Mouse (Mus musculus) left cerebral cortex, postnatal 36 days (tissue): ENCODE measurements around the gene Kpna7. TPM values are rescaled to one million over a fixed set of nuclear protein-coding genes. Genes with fewer than 3 reads are reported as not detected.
"Not testable (repeated sequence)": the region's sequence is repeated elsewhere in the genome, so short reads cannot be mapped to it uniquely, and the experiment has no call there.

Experiments
- DNase-seq, 2 experiments: peaks; one replicate each; pipeline ENCODE4 v3.0.0; 2021 to 2022; ENCODE audit warnings: low spot score in 2 of 2, mixed read lengths in 1 of 2
- intact Hi-C: fragments of 180-260 bp; cut with DNase I; formaldehyde crosslinking; loops from one replicate; pipeline ENCODE4 v1.15.1; 2025
- total RNA-seq, 2 experiments: library from RNA; stranded (reverse); gene quantifications; 2 replicates each; pipeline ENCODE4 v1.2.3; 2021

Kpna7 gene
- total RNA-seq, 2 experiments from 2014 or later = not detected

DNA sequence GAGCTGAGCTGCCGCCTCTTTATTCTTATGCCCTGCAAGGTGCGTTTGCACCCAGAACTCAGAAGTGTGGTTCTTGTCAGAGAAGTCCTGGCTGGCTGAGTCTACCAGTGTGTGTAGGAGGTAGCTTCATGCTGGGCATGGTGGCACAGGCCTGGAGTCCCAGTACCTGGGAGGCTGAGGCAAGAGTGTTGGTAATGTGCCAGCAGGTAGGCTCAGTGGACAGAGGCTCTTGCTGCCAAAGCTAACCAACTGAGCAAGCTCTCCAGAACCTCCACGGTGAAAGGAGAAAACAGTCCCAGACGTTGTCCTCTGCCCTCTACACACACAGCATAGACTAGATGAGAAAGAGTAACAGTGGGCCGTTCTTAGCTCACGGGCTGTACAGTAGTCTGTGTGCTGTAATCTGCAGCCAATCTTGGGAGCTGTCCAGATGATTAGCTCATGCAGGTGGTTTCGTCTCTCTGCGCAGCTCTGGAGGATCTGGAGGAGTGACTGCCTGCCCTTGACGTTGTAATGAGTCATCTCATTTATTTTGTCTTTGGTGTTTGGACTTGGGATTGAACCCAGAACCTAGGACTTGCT lies 22.0 kb upstream of the Kpna7 start:
- intact Hi-C loops = no loop called here
- no peak for DNase-seq

DNA sequence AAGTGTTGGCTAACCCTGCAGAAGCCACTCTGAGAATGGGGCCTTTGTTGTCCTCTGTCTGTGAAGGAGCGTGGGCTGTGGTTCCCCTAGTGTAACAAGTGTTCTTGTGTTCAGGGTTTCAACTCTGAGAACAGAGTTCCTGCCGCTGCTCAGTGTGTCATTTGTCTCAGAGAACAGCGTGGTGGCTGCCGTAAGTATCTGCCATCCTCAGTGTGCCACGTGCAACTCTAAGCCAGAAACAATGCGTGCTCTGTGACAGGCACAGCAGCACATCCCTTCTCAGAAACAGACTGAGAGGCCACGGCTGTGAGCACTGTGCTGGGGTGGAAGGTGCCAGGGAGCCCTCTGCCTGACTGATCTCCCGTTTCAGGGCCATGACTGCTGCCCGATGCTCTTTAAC lies 20.5 kb upstream of the Kpna7 start:
- DNase-seq = no peak
- intact Hi-C loops = no loop called here

GRCm38 (mm10) chr5:145102706-145103105 lies 18.9 kb upstream of the Kpna7 start:
- intact Hi-C loops = no loop called here
- DNase-seq = no peak

- intact Hi-C loops = not testable (repeated sequence)
Observed at GRCm38 (mm10) chr5:145101451-145101850, 17.6 kb upstream of the Kpna7 start.

DNA sequence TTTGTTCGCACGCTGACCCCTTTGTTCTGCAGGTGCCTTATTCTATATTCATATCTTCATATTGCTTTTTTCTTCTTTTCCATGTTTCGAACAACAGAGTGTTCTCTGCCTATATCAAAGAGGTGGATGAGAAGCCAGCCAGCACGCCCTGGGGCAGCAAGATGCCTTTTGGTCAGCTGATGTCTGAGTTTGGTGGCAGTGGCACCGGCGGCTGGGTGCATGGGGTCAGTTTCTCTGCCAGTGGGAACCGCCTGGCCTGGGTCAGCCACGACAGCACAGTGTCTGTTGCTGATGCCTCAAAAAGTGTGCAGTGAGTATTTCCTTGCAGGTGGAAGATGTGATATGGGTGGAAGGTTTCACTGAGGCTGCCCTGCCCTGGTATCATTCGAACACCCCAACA lies 17.1 kb upstream of the Kpna7 start:
- no peak for DNase-seq
- intact Hi-C loops = no loop called here

More at GRCm38 (mm10) chr5:145101451-145101850, 17.6 kb upstream of the Kpna7 start:
- DNase-seq = not testable (repeated sequence)

DNA sequence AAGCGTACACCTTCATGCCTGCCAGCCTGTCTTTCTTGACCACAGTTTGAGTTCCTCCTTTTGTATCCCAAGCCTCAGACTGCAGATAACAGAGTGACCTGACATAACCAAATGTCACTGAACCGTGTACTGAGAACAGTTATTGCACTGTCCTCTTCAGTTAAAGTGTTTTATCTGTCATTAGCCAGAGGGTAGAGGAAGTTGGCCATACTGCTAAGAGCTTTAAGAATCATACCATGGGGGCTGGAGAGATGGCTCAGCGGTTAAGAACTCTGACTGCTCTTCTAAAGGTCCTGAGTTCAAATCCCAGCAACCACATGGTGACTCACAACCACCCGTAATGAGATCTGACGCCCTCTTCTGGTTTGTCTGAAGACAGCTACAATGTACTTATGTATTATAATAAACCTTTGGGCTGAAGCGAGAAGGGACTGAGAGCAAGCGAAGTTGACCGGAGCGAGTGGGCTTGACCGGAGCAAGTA lies 14.6 kb upstream of the Kpna7 start:
- no peak for DNase-seq
- intact Hi-C loops = no loop called here

- intact Hi-C loops = no loop called here
- no peak for DNase-seq
Observed at GRCm38 (mm10) chr5:145096195-145096594, 12.4 kb upstream of the Kpna7 start.

- DNase-seq = no peak
- intact Hi-C loops = no loop called here
Observed at GRCm38 (mm10) chr5:145089878-145090277, 6.0 kb upstream of the Kpna7 start.

DNA sequence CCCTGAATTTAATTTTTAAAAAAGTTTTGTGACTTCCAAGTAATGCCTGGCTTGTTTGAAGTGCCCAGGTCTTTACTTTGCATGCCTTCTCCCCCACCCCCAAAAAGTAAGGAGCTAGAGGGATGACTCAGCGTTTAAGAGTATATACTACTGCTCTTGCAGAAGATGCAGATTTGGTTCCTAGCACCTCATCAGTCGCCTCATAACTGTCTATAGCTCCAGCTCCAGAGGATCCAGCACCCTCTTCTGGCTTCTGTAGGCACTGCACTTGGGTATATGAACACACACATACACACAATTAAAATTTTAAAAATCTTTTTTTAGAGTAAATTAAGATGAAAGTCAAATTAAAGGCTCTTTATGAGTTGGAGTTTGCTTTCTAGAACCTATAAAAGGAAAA lies 4.4 kb upstream of the Kpna7 start:
- intact Hi-C loops = no loop called here
- DNase-seq = no peak

GRCm38 (mm10) chr5:145084822-145085221 lies 992 bp upstream of the Kpna7 start:
- intact Hi-C loops = no loop called here

DNA sequence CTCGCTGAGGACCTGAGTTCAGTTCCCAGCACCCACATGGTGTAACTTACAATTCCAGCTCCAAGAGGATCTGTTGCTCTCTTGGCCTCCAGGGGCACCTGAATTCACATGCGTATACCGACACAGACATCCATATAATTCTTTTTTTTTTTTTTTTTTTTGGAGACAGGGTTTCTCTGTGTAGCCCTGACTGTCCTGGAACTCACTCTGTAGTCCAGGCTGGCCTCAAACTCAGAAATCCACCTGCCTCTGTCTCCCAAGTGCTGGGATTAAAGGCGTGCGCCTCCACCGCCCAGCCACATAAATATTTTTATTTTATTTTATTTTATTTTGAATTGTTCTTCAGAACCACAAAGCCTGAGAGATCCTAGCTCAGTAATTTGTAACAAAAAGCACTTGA lies 629 bp downstream of the Kpna7 start:
- intact Hi-C loops, DNase-seq: not testable (repeated sequence)

More at GRCm38 (mm10) chr5:145084822-145085221, 992 bp upstream of the Kpna7 start:
- no peak for DNase-seq

- DNase-seq = no peak
- intact Hi-C loops = no loop called here
Observed at GRCm38 (mm10) chr5:145081866-145082613, 1.8 kb downstream of the Kpna7 start.

- intact Hi-C loops = no loop called here
- DNase-seq = no peak
Observed at GRCm38 (mm10) chr5:145075081-145075480, 8.7 kb downstream of the Kpna7 start.

DNA sequence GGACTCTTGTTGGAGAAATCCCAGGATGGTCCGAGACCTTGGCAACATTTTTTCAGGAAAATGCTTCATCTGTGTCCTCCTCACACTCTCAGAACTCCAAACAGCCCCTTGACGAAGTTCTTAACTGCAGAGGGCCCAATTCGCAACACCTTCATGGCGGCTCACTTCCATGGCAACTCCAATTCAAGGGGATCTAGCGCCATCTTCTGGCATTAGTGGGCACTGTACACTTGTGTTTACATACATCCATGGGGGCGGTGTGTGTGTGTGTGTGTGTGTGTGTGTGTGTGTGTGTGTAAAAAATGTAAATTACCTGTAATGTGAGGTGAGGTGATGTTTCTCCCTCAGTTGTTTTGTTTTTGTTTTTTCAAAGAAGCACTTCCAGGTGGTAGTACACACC lies 12.5 kb downstream of the Kpna7 start:
- no peak for DNase-seq
- intact Hi-C loops = no loop called here

DNA sequence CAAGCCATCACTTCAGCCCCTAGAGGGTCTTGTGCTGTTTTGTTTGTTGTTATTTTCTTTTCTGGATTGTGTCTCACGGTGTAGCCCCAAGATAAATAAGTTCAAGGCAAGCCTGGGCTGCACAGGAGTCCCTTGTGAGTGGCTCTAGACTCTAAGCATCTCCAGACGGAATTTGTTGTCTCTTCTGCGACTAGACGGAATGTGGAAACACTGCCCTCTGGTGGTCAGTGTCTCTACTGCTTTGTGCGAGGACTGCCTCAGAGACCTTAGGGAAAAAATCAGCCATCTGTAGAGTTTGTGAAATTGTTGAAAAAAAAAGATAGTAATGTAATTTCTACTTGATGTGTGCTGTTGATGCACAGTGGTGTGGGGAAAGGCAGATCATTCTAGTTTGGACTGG lies 14.1 kb downstream of the Kpna7 start:
- DNase-seq = peak; percentile 62 to 66
- intact Hi-C loops = loop anchor here (5.0 to 10.0 kb wide), 2 partner anchors 52 to 195 kb away; no protein-coding TSS in a partner anchor

GRCm38 (mm10) chr5:145068863-145069262 lies 15.0 kb downstream of the Kpna7 start:
- intact Hi-C loops = loop anchor here (5.0 to 10.0 kb wide), 2 partner anchors 52 to 194 kb away; no protein-coding TSS in a partner anchor
- no peak for DNase-seq

DNA sequence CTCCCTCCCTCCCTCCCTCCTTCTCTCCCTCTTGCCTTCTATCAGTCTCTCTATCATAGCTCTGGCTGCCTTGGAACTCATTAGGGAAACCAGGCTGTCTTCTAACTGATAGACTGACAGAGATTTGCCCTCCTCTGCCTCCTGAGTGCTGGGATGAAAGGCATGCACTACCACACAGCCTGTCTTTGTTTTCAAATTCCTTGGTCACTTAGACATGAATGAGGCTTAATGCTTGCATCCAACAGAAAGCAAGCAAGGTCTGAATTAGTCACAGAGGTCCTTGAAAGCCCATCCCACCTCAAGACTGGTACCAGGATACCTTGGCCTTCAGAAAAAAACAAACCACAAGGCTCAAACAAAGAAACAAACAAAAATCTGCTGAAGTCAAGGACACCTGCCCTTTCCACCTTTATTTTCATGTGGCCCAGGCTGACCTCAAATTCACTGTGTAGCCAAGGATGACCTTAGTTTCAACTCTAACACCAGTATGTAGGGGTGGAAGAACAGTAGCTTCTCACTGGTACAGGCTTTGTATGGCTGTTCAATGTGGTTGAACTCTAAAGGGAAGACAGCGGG lies 19.0 kb downstream of the Kpna7 start:
- intact Hi-C loops = loop anchor here (5.0 to 10.0 kb wide), 2 partner anchors 48 to 190 kb away; no protein-coding TSS in a partner anchor
- DNase-seq = no peak

DNA sequence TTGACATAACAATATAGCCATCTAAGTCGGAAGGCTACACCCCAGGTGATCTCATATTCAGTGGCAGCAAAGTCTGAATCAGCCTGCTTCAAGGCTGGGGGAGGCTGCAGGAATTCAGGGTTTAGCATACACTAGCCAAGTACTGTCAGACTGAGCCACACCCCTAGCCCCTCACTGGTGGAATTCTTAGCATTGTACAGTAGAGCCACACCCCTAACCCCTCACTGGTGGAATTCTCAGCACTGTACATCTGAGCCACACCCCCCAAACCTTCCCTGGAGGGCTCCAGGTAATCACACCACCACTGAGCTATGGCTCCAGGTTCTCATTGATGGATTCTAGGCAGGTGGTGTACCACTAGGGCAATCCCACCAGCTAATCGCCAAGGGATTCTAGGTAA lies 24.3 kb downstream of the Kpna7 start:
- no peak for DNase-seq
- intact Hi-C loops = no loop called here

GRCm38 (mm10) chr5:145058722-145059121 lies 25.1 kb downstream of the Kpna7 start:
- intact Hi-C loops = no loop called here
- no peak for DNase-seq

GRCm38 (mm10) chr5:145057907-145058306 lies 25.9 kb downstream of the Kpna7 start:
- DNase-seq = no peak
- intact Hi-C loops = no loop called here

- intact Hi-C loops = not testable (repeated sequence)
Observed at GRCm38 (mm10) chr5:145054187-145054586, 29.6 kb downstream of the Kpna7 start.

More at GRCm38 (mm10) chr5:145054187-145054586, 29.6 kb downstream of the Kpna7 start:
- not testable (repeated sequence) for DNase-seq
